Mouse (Mus musculus): Measurements from ENCODE around the gene Eml3.

Eml3 gene

DNA sequence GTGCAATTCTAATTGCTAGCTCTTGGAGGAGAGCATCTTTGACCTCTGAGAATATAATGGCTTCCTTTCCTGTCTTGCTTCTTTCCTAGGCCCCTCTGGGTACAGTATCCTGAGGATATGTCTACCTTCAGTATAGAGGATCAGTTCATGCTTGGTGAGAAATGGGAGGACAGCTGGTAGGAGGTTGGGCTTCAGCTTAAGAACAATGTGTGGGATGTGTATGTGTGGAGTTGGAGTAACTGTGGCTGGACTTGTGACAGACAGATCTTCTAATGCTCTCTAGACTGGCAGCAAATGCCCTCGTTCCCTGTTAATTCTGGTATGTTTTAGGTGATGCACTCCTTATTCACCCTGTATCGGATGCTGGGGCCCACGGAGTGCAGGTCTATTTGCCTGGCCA is 15.1 kb upstream of the Eml3 start:
- no peak for DNase-seq (ENCODE audit: low spot score in 2 of 2)

DNA sequence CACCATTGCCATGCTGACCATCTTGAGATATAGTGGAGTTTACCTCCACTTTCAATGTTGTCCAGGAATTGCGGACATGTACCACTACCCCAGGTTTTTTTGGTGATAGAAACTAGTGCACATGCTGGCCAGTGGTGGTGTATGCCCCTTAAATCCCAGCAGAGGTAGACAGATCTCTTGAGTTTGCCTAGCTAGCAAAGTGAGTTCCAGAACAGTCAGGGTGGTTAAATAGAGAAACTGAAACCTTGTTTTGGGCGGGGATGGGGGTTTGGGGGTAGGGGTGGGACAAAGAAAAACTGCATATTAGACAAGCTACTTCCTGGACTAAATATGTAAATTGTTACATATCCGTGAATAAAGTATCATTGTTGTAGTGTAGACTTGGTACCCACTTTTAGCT is 10.4 kb upstream of the Eml3 start:
- DNase-seq (ENCODE audit: low spot score in 2 of 2), result no peak

- peak in 1 of 2 experiments; percentile 17 for DNase-seq (ENCODE audit: low spot score in 2 of 2)
Measured at GRCm38 (mm10) chr19:8919684-8920072, 9.7 kb upstream of the Eml3 start.

- peak; percentile 89 to 91 for DNase-seq (ENCODE audit: low spot score in 2 of 2)
Measured at GRCm38 (mm10) chr19:8920073-8920736, 9.1 kb upstream of the Eml3 start, which contains the start of gene B3gat3. B3gat3 (plus strand) TSS chr19:8920374.

GRCm38 (mm10) chr19:8920836-8921291 is 8.5 kb upstream of the Eml3 start:
- peak; percentile 42 to 53 for DNase-seq (ENCODE audit: low spot score in 2 of 2)

DNA sequence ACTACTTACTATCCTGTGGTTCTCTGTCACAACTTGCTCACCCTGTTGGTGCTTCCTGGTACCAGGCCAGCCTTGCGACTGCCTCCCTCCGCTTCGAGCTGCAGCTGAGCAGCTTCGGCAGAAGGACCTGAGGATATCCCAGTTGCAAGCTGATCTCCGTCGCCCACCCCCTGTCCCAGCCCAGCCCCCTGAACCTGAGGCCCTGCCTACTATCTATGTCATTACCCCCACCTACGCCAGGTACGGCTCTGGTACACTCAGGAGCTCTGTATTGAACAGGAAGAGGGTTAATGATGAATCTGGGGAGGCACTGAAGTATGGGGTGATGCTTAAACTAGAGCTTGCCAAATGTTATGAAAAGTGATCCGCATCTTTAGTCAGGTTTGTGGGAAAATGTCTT is 7.6 kb upstream of the Eml3 start:
- no peak for DNase-seq (ENCODE audit: low spot score in 2 of 2)

GRCm38 (mm10) chr19:8926766-8927165 is 2.6 kb upstream of the Eml3 start:
- no peak for DNase-seq (ENCODE audit: low spot score in 2 of 2)

DNA sequence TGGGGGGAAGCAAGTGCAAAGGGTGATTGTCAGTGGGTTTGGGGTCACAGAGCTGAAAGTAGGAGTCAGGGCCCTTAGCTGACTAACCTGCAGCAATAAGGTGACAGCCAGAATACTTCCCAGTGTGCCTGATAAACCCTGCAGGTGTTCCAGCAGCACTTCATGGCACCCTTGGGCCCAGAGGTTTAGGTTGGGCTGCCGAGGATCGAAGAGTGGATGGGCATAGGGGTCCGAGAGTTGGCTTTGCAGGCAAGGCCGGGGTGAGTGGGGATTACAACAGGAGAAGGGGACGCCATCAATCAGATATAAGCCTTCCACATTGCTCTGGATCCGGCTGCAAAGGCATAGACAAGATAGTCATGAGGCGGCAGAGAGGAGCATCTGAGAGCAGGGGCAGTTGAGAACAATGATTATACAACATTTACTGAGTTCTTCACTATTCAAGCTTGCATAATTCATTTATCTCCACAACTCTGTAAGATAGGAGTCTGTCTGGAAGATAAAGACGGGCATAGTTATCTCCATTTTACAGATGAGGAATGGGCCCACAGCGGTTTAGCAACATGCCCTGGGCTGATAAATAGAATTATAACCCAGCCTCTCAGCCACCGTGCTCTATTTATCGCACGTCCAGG is 1.3 kb upstream of the Eml3 start:
- DNase-seq (ENCODE audit: low spot score in 2 of 2), result no peak

DNA sequence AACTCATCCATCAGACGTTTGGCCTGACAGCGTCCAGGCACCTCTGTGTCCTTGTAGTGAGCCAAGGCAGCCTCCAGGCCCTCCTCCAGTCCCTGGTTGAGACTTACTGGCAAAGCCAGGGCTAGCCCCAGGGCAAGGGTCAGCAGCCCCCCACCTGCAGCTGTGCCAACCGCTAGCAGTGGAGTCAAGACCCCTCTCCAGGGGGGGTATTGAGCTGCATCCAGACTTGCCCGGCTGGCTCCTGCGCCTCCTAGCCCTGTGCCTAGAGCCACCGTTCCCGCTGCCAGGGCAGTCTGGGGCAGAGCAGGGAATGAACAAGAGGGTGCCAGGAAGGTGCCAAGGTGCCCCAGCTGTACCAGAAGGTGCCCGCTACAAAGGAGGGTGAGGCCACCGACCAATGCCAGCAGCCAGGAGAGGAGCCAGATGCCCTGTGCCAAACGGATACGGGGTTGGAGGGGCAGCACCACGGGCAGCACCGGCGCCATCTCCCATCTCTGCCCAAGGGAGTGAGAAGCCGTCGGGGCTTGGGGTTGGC is 596 bp upstream of the Eml3 start:
- no peak for DNase-seq (ENCODE audit: low spot score in 2 of 2)

GRCm38 (mm10) chr19:8930117-8930516 is 765 bp downstream of the Eml3 start:
- DNase-seq (ENCODE audit: low spot score in 2 of 2), result no peak

GRCm38 (mm10) chr19:8930771-8931170 is 1.4 kb downstream of the Eml3 start:
- no peak for DNase-seq (ENCODE audit: low spot score in 2 of 2)

- DNase-seq (ENCODE audit: low spot score in 2 of 2), result no peak
Measured at GRCm38 (mm10) chr19:8936736-8937135, 7.4 kb downstream of the Eml3 start.

- DNase-seq (ENCODE audit: low spot score in 2 of 2), result no peak
Measured at GRCm38 (mm10) chr19:8940526-8941133, 11.3 kb downstream of the Eml3 start.

DNA sequence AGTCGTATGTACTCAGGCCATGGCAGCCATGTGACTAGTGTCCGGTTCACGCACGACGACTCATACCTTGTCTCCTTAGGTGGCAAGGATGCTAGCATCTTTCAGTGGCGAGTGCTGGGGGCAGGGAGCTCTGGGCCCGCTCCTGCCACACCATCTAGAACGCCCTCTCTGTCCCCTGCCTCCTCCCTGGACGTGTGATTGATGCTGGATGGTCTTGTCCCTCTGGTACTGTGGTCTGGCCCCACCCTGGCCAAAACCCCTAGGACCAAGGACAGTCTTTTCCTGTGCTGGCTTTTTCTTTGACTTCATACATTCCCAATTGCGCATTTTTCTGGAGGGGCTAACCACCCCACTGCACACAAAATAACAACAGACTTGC is 11.8 kb downstream of the Eml3 start:
- no peak for DNase-seq (ENCODE audit: low spot score in 2 of 2)

GRCm38 (mm10) chr19:8941515-8942217 is 12.3 kb downstream of the Eml3 start, which contains the start of gene Mta2:
Mta2 (plus strand) TSS chr19:8941875.
- peak; percentile 95 to 98 for DNase-seq (ENCODE audit: low spot score in 2 of 2)

- no peak for DNase-seq (ENCODE audit: low spot score in 2 of 2)
Measured at GRCm38 (mm10) chr19:8942276-8942964, 13.1 kb downstream of the Eml3 start.

- no peak for DNase-seq (ENCODE audit: low spot score in 2 of 2)
Measured at GRCm38 (mm10) chr19:8943047-8943446, 13.7 kb downstream of the Eml3 start.

- DNase-seq (ENCODE audit: low spot score in 2 of 2), result peak in 1 of 2 experiments; percentile 31
Measured at GRCm38 (mm10) chr19:8944062-8944461, 14.7 kb downstream of the Eml3 start.

DNA sequence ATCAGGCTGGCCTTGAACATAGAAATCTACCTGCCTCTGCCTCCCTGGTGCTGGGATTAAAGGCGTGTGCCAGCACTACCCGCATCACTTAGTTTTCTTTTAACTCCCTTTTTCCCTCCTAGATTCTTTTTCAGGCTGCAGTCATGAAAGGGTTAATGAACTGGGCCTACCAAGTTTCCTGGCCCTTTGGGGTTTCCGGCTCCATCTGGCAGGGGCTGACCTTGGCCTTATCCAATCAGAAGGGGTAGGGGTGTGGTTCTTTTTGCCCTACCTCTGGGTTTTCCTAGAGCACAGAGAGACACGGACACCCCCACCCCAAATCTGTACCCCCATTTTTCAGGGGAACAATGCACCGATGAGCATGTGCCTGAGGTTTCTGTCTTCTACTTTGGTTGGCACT is 15.4 kb downstream of the Eml3 start:
- DNase-seq (ENCODE audit: low spot score in 2 of 2), result peak; percentile 48 to 83

- DNase-seq (ENCODE audit: low spot score in 2 of 2), result no peak
Measured at GRCm38 (mm10) chr19:8945251-8945650, 15.9 kb downstream of the Eml3 start.

DNA sequence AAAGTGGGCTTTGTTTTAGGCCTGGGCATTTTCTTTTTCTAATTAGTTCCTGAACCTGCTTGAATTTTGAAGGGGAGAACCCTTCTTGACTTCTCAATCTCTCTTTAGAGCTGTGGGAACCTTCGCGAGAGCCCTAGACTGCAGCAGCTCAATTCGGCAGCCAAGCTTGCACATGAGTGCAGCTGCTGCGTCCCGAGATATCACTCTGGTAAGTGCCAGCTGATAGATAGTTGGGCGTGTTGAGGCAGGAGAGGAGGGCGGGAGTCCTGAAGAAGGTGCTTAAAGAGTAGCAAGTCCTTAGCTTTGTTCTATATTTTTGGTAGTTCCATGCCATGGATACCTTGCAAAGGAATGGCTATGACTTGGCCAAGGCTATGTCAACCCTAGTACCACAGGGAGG is 17.6 kb downstream of the Eml3 start:
- no peak for DNase-seq (ENCODE audit: low spot score in 2 of 2)

- no peak for DNase-seq (ENCODE audit: low spot score in 2 of 2)
Measured at GRCm38 (mm10) chr19:8950190-8950589, 20.8 kb downstream of the Eml3 start.
